In genomic region chr9:59537651-59538050, GRCm38 (mm10) we compare ENCODE assay signal across 11 mouse cellular contexts. TPM values are rescaled to one million over a fixed set of nuclear protein-coding genes. Genes with fewer than 3 reads are reported as not detected.
A peak's percentile ranks its signal among the peaks of the same experiment; 100 is the strongest.
DNase-seq lines count a peak whose midpoint lies in the region; ATAC-seq and TF ChIP-seq lines count a peak whose summit lies in the region.
"Had no signal": no experiment of that assay in that cellular context is flagged by ENCODE, and none has a peak within 500 bp of the region (broad histone marks: within the 10 kb centered on the region; RNA-seq: fewer than 3 reads in every experiment).

No protein-coding gene starts in this region.

- H3K9ac ChIP-seq in hindbrain, postnatal 0 days (replicated peaks; ENCODE audit: low read length): no peak overlapping the region
- H3K9ac ChIP-seq: embryonic facial prominence, embryonic 13.5 days; midbrain, embryonic 15.5 days had no signal

- no peak overlapping the region for H3K4me2 ChIP-seq in hindbrain, postnatal 0 days (ENCODE audit: low read depth, low read length)
- H3K4me2 ChIP-seq: embryonic facial prominence, embryonic 13.5 days; midbrain, embryonic 15.5 days had no signal

- no peak for ATAC-seq in hindbrain, postnatal 0 days
- ATAC-seq: midbrain, embryonic 15.5 days had no signal

- no peaks in the 10 kb centered on the region for H3K36me3 ChIP-seq in hindbrain, postnatal 0 days (ENCODE audit: insufficient read depth, low read length)
- H3K36me3 ChIP-seq in hindbrain, embryonic 10.5 days: no peaks in the 10 kb centered on the region
- H3K36me3 ChIP-seq: embryonic facial prominence, embryonic 13.5 days; midbrain, embryonic 15.5 days had no signal

- no peak overlapping the region for H3K27ac ChIP-seq in hindbrain, postnatal 0 days
- H3K27ac ChIP-seq in hindbrain, embryonic 10.5 days: no peak overlapping the region
- peak overlapping the region; percentile 21; the same call in 1 of the 2 replicates for H3K27ac ChIP-seq in bone marrow, adult 2 months (ENCODE audit: control insufficient read depth, insufficient read depth, low read depth, low read length, poor library complexity)
- H3K27ac ChIP-seq in left cerebral cortex, adult 2 months: no peak overlapping the region
- H3K27ac ChIP-seq: embryonic facial prominence, embryonic 13.5 days; midbrain, embryonic 15.5 days had no signal

- no peak overlapping the region for H3K4me3 ChIP-seq in hindbrain, postnatal 0 days (ENCODE audit: low read length)
- no peak overlapping the region for H3K4me3 ChIP-seq in hindbrain, embryonic 10.5 days
- no peak overlapping the region for H3K4me3 ChIP-seq in bone marrow, adult 2 months (replicated peaks; ENCODE audit: control insufficient read depth, low read depth, low read length)
- no peak overlapping the region for H3K4me3 ChIP-seq in left cerebral cortex, adult 2 months
- H3K4me3 ChIP-seq: embryonic facial prominence, embryonic 13.5 days; midbrain, embryonic 15.5 days had no signal

- H3K9me3 ChIP-seq in hindbrain, postnatal 0 days (ENCODE audit: low read length): no peaks in the 10 kb centered on the region
- H3K9me3 ChIP-seq in hindbrain, embryonic 10.5 days: no peaks in the 10 kb centered on the region
- H3K9me3 ChIP-seq: embryonic facial prominence, embryonic 13.5 days; midbrain, embryonic 15.5 days had no signal

- intact Hi-C loops in left cerebral cortex, adult 2 months (cut with DNase I): loop anchor here (2.0 kb wide), 1 partner anchor 51 kb away; the partner anchor contains the start of gene Arih1

- H3K27me3 ChIP-seq in hindbrain, postnatal 0 days (ENCODE audit: insufficient read depth, low read length): no peaks in the 10 kb centered on the region
- H3K27me3 ChIP-seq in hindbrain, embryonic 10.5 days (ENCODE audit: insufficient read depth, poor library complexity, severe bottlenecking): no peaks in the 10 kb centered on the region
- H3K27me3 ChIP-seq: embryonic facial prominence, embryonic 13.5 days; midbrain, embryonic 15.5 days had no signal

- WGBS in hindbrain, postnatal 0 days: 84% methylated on average over 3 of the region's 3 CpGs
- 85% methylated on average over 3 of the region's 3 CpGs for WGBS in hindbrain, embryonic 10.5 days
- WGBS in bone marrow, adult 2 months: 44% methylated on average over 3 of the region's 3 CpGs

- no peak for DNase-seq in hindbrain, postnatal 0 days (ENCODE audit: low spot score)
- no peak for DNase-seq in hindbrain, embryonic 10.5 days (ENCODE audit: low spot score)
- peak; percentile 81 for DNase-seq in Muller cell, postnatal 12 days (ENCODE audit: inconsistent ontology term)
- DNase-seq in lung, postnatal 25 days (ENCODE audit: low spot score): peak; percentile 71
- no peak for DNase-seq in left cerebral cortex, adult 2 months (ENCODE audit: extremely low spot score in 1 of 2, low spot score in 2 of 2)
- DNase-seq in thymus, postnatal 4 days: no peak
- DNase-seq in urinary bladder, postnatal 25 days (ENCODE audit: low spot score): no peak
- DNase-seq: kidney, adult 8-10 months had no signal

- TF ChIP-seq POLR2A in bone marrow, adult 2 months (IDR thresholded peaks at IDR 0.05; ENCODE audit: borderline replicate concordance, control insufficient read depth, low read depth, low read length): no peak

- TF ChIP-seq CTCF in hindbrain, postnatal 0 days (IDR thresholded peaks at IDR 0.05; ENCODE audit: low read depth): 0 out of 2 replicates have a peak, but pooled peaks have one; percentile 3
- TF ChIP-seq CTCF in bone marrow, adult 2 months (IDR thresholded peaks at IDR 0.05; ENCODE audit: control insufficient read depth, insufficient read depth, low read length): peak; percentile 60
- TF ChIP-seq CTCF in left cerebral cortex, adult 2 months (IDR thresholded peaks at IDR 0.05): no peak; the same call in 1 of the 2 replicates

- peaks cover 15% of the 10 kb centered on the region for H3K4me1 ChIP-seq in hindbrain, postnatal 0 days (ENCODE audit: insufficient read depth, low read length)
- peaks cover 14% of the 10 kb centered on the region for H3K4me1 ChIP-seq in hindbrain, embryonic 10.5 days (replicated peaks)
- H3K4me1 ChIP-seq in bone marrow, adult 2 months (ENCODE audit: control insufficient read depth, insufficient read depth, low read length): peaks cover 10% of the 10 kb centered on the region

RNA-seq across cellular contexts. Expression of gene Hexa, which starts 1.7 kb away (rescaled TPM):
- 52.9 and 54.8 TPM in 2 replicates for total RNA-seq in hindbrain, postnatal 0 days (2014; rRNA removed)
- 52.7 and 53.1 TPM in 2 replicates for polyA plus RNA-seq in hindbrain, postnatal 0 days (2015; fragmentation: Nextera tagmentation; extraction: Ambion mirVana)
- polyA plus RNA-seq in hindbrain, embryonic 10.5 days (2016; fragmentation: Nextera tagmentation; extraction: Ambion mirVana): 46.1 and 49.4 TPM in 2 replicates
- polyA plus RNA-seq in bone marrow, adult 2 months (2011; ENCODE audit: insufficient read depth, insufficient read length, low replicate concordance, missing spikeins): 41.8 and 98.1 TPM in 2 replicates
- total RNA-seq in left cerebral cortex, adult 2 months (2021): 10 to 100 TPM; 49.3 to 53.1 TPM

RNA-seq across cellular contexts. Expression of gene Tmem202, which starts 2.0 kb away (rescaled TPM):
- 1.5 and 3.7 TPM in 2 replicates for total RNA-seq in hindbrain, postnatal 0 days (2014; rRNA removed)
- polyA plus RNA-seq in hindbrain, postnatal 0 days (2015; fragmentation: Nextera tagmentation; extraction: Ambion mirVana): 1.1 and 1.6 TPM in 2 replicates
- not detected in 2 replicates for polyA plus RNA-seq in hindbrain, embryonic 10.5 days (2016; fragmentation: Nextera tagmentation; extraction: Ambion mirVana)
- polyA plus RNA-seq in bone marrow, adult 2 months (2011; ENCODE audit: insufficient read depth, insufficient read length, low replicate concordance, missing spikeins): not detected in 2 replicates
- 1 to 10 TPM; 3.7 to 4.1 TPM for total RNA-seq in left cerebral cortex, adult 2 months (2021)
- polyA plus RNA-seq: embryonic facial prominence, embryonic 13.5 days had no signal

RNA-seq across cellular contexts. Expression of gene Celf6, which starts 40.1 kb away (rescaled TPM):
- total RNA-seq in hindbrain, postnatal 0 days (2014; rRNA removed): 82.3 and 91.7 TPM in 2 replicates
- 40.1 and 40.9 TPM in 2 replicates for polyA plus RNA-seq in hindbrain, postnatal 0 days (2015; fragmentation: Nextera tagmentation; extraction: Ambion mirVana)
- 3.6 and 9.4 TPM in 2 replicates for polyA plus RNA-seq in hindbrain, embryonic 10.5 days (2016; fragmentation: Nextera tagmentation; extraction: Ambion mirVana)
- not detected in 2 replicates for polyA plus RNA-seq in bone marrow, adult 2 months (2011; ENCODE audit: insufficient read depth, insufficient read length, low replicate concordance, missing spikeins)
- 10 to 100 TPM; 28.8 to 30.6 TPM for total RNA-seq in left cerebral cortex, adult 2 months (2021)

RNA-seq across cellular contexts. Expression of gene Arih1, which starts 51.2 kb away (rescaled TPM):
- total RNA-seq in hindbrain, postnatal 0 days (2014; rRNA removed): 34.4 and 40.3 TPM in 2 replicates
- polyA plus RNA-seq in hindbrain, postnatal 0 days (2015; fragmentation: Nextera tagmentation; extraction: Ambion mirVana): 7.4 and 9.3 TPM in 2 replicates
- polyA plus RNA-seq in hindbrain, embryonic 10.5 days (2016; fragmentation: Nextera tagmentation; extraction: Ambion mirVana): 15.1 and 16.8 TPM in 2 replicates
- 16.9 and 27.9 TPM in 2 replicates for polyA plus RNA-seq in bone marrow, adult 2 months (2011; ENCODE audit: insufficient read depth, insufficient read length, low replicate concordance, missing spikeins)
- total RNA-seq in left cerebral cortex, adult 2 months (2021): 100 to 1,000 TPM; 118 to 130 TPM

Comparison
In these comparisons a context has a peak if more than half of its experiments do, and no peak if none do; other contexts are left out.
1. DNase-seq: peak in Muller cell, postnatal 12 days (single experiment) and lung, postnatal 25 days (single experiment); none in hindbrain, postnatal 0 days (single experiment), hindbrain, embryonic 10.5 days (single experiment), left cerebral cortex, adult 2 months (0 of 2), thymus, postnatal 4 days (single experiment) and urinary bladder, postnatal 25 days (single experiment).